9 mouse cellular contexts compared by ENCODE assay signal in genomic region chr7:104603173-104603572, GRCm38 (mm10). TPM values are rescaled to one million over a fixed set of nuclear protein-coding genes. Genes with fewer than 3 reads are reported as not detected.
DNase-seq lines count a peak whose midpoint lies in the region; ATAC-seq and TF ChIP-seq lines count a peak whose summit lies in the region.
"Had no signal": no experiment of that assay in that cellular context is flagged by ENCODE, and none has a peak within 500 bp of the region (broad histone marks: within the 10 kb centered on the region; RNA-seq: fewer than 3 reads in every experiment).

No protein-coding gene starts in this region.

- peak; percentile 82 to 96 for TF ChIP-seq CTCF in CH12.LX (conservative IDR thresholded peaks at IDR 0.05 in 1 of 2, IDR thresholded peaks at IDR 0.05 in 1 of 2; ENCODE audit: low read depth in 2 of 2, low read length in 2 of 2)

- H3K4me2 ChIP-seq in kidney, embryonic 14.5 days (replicated peaks; ENCODE audit: low read depth, low read length), result no peak overlapping the region
- H3K4me2 ChIP-seq in CH12.LX (ENCODE audit: insufficient read depth, low read depth, poor library complexity, severe bottlenecking), result no peak overlapping the region

- TF ChIP-seq POLR2A in CH12.LX (IDR thresholded peaks at IDR 0.05; ENCODE audit: low read depth, low read length), result no peak

- H3K9ac ChIP-seq in kidney, embryonic 14.5 days (ENCODE audit: low read depth, low read length), result no peak overlapping the region
- H3K9ac ChIP-seq in CH12.LX (ENCODE audit: insufficient read depth, low read depth), result no peak overlapping the region

- no peaks in the 10 kb centered on the region for H3K4me1 ChIP-seq in kidney, embryonic 14.5 days (ENCODE audit: control insufficient read depth, insufficient read depth, low read length)
- H3K4me1 ChIP-seq in CH12.LX (ENCODE audit: control insufficient read depth in 1 of 2, insufficient read depth in 2 of 2), result no peaks in the 10 kb centered on the region

- 2% methylated on average over 3 of the region's 3 CpGs for WGBS in kidney, embryonic 14.5 days

- no peak for TF ChIP-seq EP300 in CH12.LX (IDR thresholded peaks at IDR 0.05; ENCODE audit: low read length)

- H3K36me3 ChIP-seq in kidney, embryonic 14.5 days (ENCODE audit: control insufficient read depth, insufficient read depth, low read length), result no peaks in the 10 kb centered on the region
- no peaks in the 10 kb centered on the region for H3K36me3 ChIP-seq in CH12.LX (replicated peaks in 1 of 2; ENCODE audit: control insufficient read depth in 1 of 2, insufficient read depth in 1 of 2, low read length in 1 of 2)

- in situ Hi-C loops in CH12.LX (cut with MboI; ENCODE audit: low pct_ligation_motif_present, low pct_unique_long_range_greater_than_20kb, low sequenced_read_pairs), result no loop called here

- no peak overlapping the region for H3K27ac ChIP-seq in kidney, embryonic 14.5 days (ENCODE audit: low read depth, low read length)
- no peak overlapping the region for H3K27ac ChIP-seq in CH12.LX (ENCODE audit: insufficient read depth, low read depth)

- no peaks in the 10 kb centered on the region for H3K9me3 ChIP-seq in kidney, embryonic 14.5 days (ENCODE audit: control insufficient read depth, low read length)
- no peaks in the 10 kb centered on the region for H3K9me3 ChIP-seq in CH12.LX (replicated peaks; ENCODE audit: low read length)

- H3K79me2 ChIP-seq in CH12.LX (replicated peaks; ENCODE audit: control insufficient read depth, extremely low read depth, insufficient read depth, poor library complexity, severe bottlenecking), result no peaks in the 10 kb centered on the region

- ATAC-seq in kidney, embryonic 14.5 days (ENCODE audit: low FRiP score, low TSS enrichment), result no peak

- dilution Hi-C loops in CH12.LX (cut with MboI; ENCODE audit: extremely low pct_ligation_motif_present, extremely low pct_unique_long_range_greater_than_20kb, low sequenced_read_pairs), result no loop called here

- peak; percentile 80 for TF ChIP-seq RAD21 in CH12.LX (IDR thresholded peaks at IDR 0.05; ENCODE audit: low read depth, low read length)

- no peak overlapping the region for H3K4me3 ChIP-seq in kidney, embryonic 14.5 days (ENCODE audit: low read length)
- H3K4me3 ChIP-seq in CH12.LX (replicated peaks in 1 of 3; ENCODE audit: low read depth in 2 of 3, low read length in 2 of 3, poor library complexity in 1 of 3), result no peak overlapping the region

- H3K27me3 ChIP-seq in kidney, embryonic 14.5 days (ENCODE audit: control insufficient read depth, insufficient read depth, low read length), result no peaks in the 10 kb centered on the region
- no peaks in the 10 kb centered on the region for H3K27me3 ChIP-seq in CH12.LX (replicated peaks)

- peak; percentile 44 for DNase-seq in kidney, adult 18-20 months
- DNase-seq in CH12.LX (ENCODE audit: extremely low read depth), result peak; percentile 70
- DNase-seq in adrenal gland, postnatal 25 days, result peak; percentile 30
- peak; percentile 80 for DNase-seq in induced T-regulatory cell, adult 2 months (ENCODE audit: low read depth)
- peak; percentile 81 for DNase-seq in naive thymus-derived CD4-positive, alpha-beta T cell, adult 2 months (ENCODE audit: low read depth)
- no peak for DNase-seq in right cerebral cortex, postnatal 25 days
- no peak for DNase-seq in layer of hippocampus, postnatal 36 days

TF ChIP-seq in CH12.LX, 34 proteins besides CTCF, POLR2A, EP300 and RAD21:
- TF ChIP-seq BHLHE40 (IDR thresholded peaks at IDR 0.05; ENCODE audit: low read depth, low read length), result peak; percentile 98
- no peak for TF ChIP-seq MAZ (IDR thresholded peaks at IDR 0.05; ENCODE audit: low read depth, low read length)
- no peak for TF ChIP-seq HCFC1 (IDR thresholded peaks at IDR 0.05; ENCODE audit: low read depth, low read length)
- TF ChIP-seq JUND (conservative IDR thresholded peaks at IDR 0.05; ENCODE audit: low read depth, low read length), result no peak
- TF ChIP-seq CHD1 (IDR thresholded peaks at IDR 0.05; ENCODE audit: low read depth, low read length), result no peak
- TF ChIP-seq MYC (IDR thresholded peaks at IDR 0.05; ENCODE audit: low read depth, low read length), result peak; percentile 84
- peak; percentile 72 for TF ChIP-seq MAX (IDR thresholded peaks at IDR 0.05; ENCODE audit: low read length)
- TF ChIP-seq SMC3 (IDR thresholded peaks at IDR 0.05; ENCODE audit: low read depth, low read length), result peak; percentile 75

RNA-seq across cellular contexts. Expression of gene Olfr655, which starts 1.6 kb away (rescaled TPM):
- polyA plus RNA-seq in kidney, embryonic 14.5 days (2014; fragmentation: Nextera tagmentation; extraction: Ambion mirVana), result not detected in 2 replicates
- total RNA-seq in CH12.LX (2012; rRNA removed) (not detected in 2 replicates), CH12.LX (2014; rRNA removed) (not detected in 2 replicates)
- polyA plus RNA-seq in CH12.LX (2012; ENCODE audit: insufficient read length, low read depth), result 0.76 and 0.80 TPM in 2 replicates
- not detected in 2 replicates for total RNA-seq in adrenal gland, postnatal 25 days (2021)
- total RNA-seq in layer of hippocampus, postnatal 36 days (2021), result not detected
- polyA plus RNA-seq: gonadal fat pad, adult 2 months had no signal

RNA-seq across cellular contexts. Expression of gene Olfr656, which starts 10.6 kb away (rescaled TPM):
- not detected in 2 replicates for polyA plus RNA-seq in kidney, embryonic 14.5 days (2014; fragmentation: Nextera tagmentation; extraction: Ambion mirVana)
- not detected in 2 replicates for total RNA-seq in CH12.LX (2012; rRNA removed)
- not detected in 2 replicates for total RNA-seq in CH12.LX (2014; rRNA removed)
- not detected in 2 replicates for polyA plus RNA-seq in CH12.LX (2012; ENCODE audit: insufficient read length, low read depth)
- not detected in 2 replicates for total RNA-seq in adrenal gland, postnatal 25 days (2021)
- total RNA-seq in layer of hippocampus, postnatal 36 days (2021), result not detected
- polyA plus RNA-seq: gonadal fat pad, adult 2 months had no signal

RNA-seq across cellular contexts. Expression of gene Olfr654, which starts 16.3 kb away (rescaled TPM):
- not detected in 2 replicates for polyA plus RNA-seq in kidney, embryonic 14.5 days (2014; fragmentation: Nextera tagmentation; extraction: Ambion mirVana)
- not detected in 2 replicates for total RNA-seq in CH12.LX (2012; rRNA removed)
- not detected in 2 replicates for total RNA-seq in CH12.LX (2014; rRNA removed)
- not detected in 2 replicates for polyA plus RNA-seq in CH12.LX (2012; ENCODE audit: insufficient read length, low read depth)
- total RNA-seq in adrenal gland, postnatal 25 days (2021), result not detected in 2 replicates
- not detected for total RNA-seq in layer of hippocampus, postnatal 36 days (2021)
- polyA plus RNA-seq: gonadal fat pad, adult 2 months had no signal

RNA-seq across cellular contexts. Expression of gene Olfr657, which starts 21.4 kb away (rescaled TPM):
- not detected in 2 replicates for polyA plus RNA-seq in kidney, embryonic 14.5 days (2014; fragmentation: Nextera tagmentation; extraction: Ambion mirVana)
- total RNA-seq in CH12.LX (2012; rRNA removed) (not detected in 2 replicates), CH12.LX (2014; rRNA removed) (not detected in 2 replicates)
- not detected in 2 replicates for polyA plus RNA-seq in CH12.LX (2012; ENCODE audit: insufficient read length, low read depth)
- not detected in 2 replicates for total RNA-seq in adrenal gland, postnatal 25 days (2021)
- total RNA-seq in layer of hippocampus, postnatal 36 days (2021), result not detected
- polyA plus RNA-seq: gonadal fat pad, adult 2 months had no signal

RNA-seq across cellular contexts. Expression of gene Olfr653, which starts 26.1 kb away (rescaled TPM):
- not detected in 2 replicates for polyA plus RNA-seq in kidney, embryonic 14.5 days (2014; fragmentation: Nextera tagmentation; extraction: Ambion mirVana)
- not detected in 2 replicates for total RNA-seq in CH12.LX (2012; rRNA removed)
- total RNA-seq in CH12.LX (2014; rRNA removed), result not detected in 2 replicates
- not detected in 2 replicates for polyA plus RNA-seq in CH12.LX (2012; ENCODE audit: insufficient read length, low read depth)
- not detected in 2 replicates for total RNA-seq in adrenal gland, postnatal 25 days (2021)
- total RNA-seq in layer of hippocampus, postnatal 36 days (2021), result not detected
- polyA plus RNA-seq: gonadal fat pad, adult 2 months had no signal

Comparison
In these comparisons a context has a peak if more than half of its experiments do, and no peak if none do; other contexts are left out.
1. DNase-seq: peak in kidney, adult 18-20 months (single experiment), CH12.LX (single experiment), adrenal gland, postnatal 25 days (single experiment), induced T-regulatory cell, adult 2 months (single experiment) and naive thymus-derived CD4-positive, alpha-beta T cell, adult 2 months (single experiment); none in right cerebral cortex, postnatal 25 days (single experiment) and layer of hippocampus, postnatal 36 days (0 of 2).